Mouse (Mus musculus) gastrocnemius, adult 18-20 months (tissue): Measurements from ENCODE around the gene Cnih3. TPM values are rescaled to one million over a fixed set of nuclear protein-coding genes. Genes with fewer than 3 reads are reported as not detected.

ENCODE experiments used
- DNase-seq: peaks from one replicate; pipeline ENCODE4 v3.0.0; 2021; ENCODE audit warnings: low spot score
- total RNA-seq, 2 experiments: library from RNA; stranded (reverse); gene quantifications; 2 replicates each; pipeline ENCODE4 v1.2.3; 2021

Cnih3 gene
- total RNA-seq, 2 experiments from 2014 or later, result not detected

DNA sequence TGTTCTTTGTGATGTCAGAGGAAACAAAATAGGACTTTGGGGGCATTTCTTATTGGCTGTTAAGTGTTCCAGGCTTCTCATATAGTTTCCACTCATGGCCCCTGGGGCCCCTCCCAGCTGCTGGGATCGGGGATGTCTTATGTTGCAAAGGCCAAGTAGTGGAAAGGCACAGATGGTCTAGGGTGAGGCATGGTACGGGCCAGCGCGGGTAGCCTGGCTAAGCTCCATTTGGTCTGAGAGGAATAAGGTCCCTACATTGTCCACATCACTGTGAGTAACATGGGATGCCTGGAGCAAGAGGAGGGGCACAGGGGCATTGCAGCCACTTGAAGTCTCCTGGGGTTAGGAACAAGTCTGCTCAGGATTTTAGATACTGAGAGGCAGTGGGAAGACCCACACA is 95.1 kb downstream of the Cnih3 start:
- no peak for DNase-seq

DNA sequence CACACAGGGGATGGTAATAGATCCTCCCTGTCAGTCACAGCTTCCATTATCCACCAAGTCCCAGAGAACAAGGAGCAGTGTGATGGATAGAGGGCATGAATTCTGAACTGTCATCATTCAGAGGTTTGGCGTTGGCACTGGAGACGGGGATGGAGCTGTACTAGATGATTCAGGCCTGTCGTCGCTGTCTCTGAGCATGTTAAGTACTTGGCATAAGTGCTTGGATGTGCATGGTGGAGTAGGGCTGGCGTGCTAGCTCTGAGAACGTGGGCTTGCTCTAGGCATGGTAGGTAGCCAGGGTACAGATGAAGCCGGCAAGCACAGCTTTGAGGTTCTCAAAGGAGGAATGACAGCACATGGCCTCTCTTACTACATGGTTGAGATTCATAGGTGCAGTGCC is 95.6 kb downstream of the Cnih3 start:
- no peak for DNase-seq

DNA sequence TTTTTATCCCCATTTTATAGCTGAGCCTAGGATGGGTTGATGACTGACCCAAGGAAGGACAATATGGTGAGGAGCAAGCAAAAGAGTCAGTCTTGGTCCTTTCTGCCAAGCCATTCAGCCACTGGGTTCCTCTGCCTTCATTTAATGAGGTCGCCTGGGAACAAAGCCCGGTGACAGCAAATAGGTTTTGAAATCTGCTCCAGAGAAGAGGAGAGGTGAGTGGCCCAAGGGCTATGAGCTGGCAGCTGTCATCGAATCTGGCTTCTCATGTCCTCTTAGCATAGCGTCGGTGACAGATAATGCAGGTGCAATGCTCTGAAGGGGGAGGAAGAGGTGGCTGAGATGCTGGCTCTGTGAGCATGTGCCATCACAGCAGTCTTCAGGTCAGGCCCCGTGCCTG is 100.7 kb downstream of the Cnih3 start:
- DNase-seq, result no peak

DNA sequence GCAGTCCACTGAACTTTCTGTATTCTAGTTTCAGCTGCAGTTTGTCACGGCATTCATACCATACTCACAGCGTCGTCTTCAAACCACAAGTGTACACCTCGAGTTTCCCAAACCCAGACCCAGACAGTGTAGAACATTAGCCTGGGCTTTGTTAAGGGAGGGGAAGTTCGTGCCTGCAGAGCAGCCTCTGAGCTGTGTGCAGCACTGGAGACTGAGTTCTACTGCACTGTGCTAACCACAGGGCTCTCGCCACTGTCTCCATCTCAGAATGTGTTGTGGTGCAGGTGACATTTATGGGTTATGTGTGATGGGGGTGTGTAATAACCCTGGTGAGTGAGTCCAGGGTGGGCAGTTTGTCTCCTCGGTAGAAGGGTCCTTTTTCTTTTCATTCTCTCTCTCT is 104.5 kb downstream of the Cnih3 start:
- no peak for DNase-seq

DNA sequence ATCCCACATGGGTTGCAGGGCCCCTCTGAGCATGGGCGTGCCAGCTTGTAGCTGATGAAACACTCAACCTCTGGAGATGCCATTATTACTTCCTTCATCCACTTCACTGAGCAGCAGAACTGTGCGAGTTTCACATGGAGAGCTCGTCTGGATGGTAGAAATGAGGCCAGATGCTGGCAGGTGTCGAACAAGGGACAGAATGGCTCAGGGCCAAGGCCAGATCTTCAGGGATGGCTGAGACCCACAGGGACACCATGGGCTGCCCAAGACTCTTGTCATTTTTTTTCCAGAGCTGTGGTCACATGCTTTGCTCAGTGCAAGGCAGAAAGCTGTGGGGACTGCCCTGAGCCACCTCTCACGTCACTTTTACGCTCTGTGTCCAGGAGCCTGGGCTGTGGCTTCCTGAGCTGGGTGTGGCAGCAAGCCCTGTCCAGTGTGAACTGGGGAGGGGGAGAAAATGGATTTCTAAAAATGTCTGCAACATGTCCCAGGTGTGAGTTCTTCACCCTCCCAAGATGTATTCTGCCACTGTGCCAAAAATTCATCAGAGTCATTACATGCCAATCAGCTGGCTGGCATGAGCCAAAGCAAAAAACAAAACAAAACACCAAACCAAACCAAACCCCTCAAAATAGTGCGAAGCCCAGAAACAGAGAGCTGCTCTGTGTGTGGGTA is 107.1 kb downstream of the Cnih3 start:
- no peak for DNase-seq

DNA sequence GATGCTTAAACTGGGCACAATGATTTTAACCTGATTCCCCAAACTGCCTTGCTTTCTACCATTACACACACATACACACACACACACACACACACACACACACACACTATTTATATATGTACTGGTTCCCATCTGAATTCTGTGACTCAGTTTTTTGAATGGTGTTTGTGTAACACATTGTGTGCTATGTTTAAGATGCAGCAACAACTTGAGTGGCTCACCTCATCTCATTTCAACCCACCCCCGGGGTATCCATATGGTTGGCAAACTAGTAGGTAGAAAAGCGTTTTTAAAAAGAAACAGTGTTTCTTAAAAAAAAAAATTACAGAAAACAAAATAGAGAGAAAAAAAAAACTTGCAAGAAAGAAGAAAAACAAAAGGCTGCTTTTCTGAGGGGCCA is 107.9 kb downstream of the Cnih3 start:
- DNase-seq, result no peak

DNA sequence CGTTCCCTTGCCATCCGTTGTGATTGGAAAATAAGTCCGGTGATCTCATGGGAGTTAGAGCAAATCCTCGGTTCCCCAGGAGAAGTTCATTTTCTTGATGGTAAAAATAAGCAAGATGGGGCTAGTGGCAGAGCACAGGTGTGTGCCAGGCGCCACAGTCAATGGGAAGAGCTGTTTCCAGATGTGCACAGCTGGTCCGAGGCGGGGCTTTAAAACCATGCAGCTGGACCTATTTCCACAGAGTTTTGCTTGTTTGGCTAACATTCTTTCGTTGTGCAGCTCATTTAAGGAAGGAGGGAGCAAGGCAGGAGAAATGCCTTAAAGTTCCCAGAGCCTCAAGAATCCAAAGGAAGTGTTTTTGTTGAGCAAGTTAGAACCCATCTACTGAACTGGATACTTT is 109.1 kb downstream of the Cnih3 start:
- DNase-seq, result no peak

DNA sequence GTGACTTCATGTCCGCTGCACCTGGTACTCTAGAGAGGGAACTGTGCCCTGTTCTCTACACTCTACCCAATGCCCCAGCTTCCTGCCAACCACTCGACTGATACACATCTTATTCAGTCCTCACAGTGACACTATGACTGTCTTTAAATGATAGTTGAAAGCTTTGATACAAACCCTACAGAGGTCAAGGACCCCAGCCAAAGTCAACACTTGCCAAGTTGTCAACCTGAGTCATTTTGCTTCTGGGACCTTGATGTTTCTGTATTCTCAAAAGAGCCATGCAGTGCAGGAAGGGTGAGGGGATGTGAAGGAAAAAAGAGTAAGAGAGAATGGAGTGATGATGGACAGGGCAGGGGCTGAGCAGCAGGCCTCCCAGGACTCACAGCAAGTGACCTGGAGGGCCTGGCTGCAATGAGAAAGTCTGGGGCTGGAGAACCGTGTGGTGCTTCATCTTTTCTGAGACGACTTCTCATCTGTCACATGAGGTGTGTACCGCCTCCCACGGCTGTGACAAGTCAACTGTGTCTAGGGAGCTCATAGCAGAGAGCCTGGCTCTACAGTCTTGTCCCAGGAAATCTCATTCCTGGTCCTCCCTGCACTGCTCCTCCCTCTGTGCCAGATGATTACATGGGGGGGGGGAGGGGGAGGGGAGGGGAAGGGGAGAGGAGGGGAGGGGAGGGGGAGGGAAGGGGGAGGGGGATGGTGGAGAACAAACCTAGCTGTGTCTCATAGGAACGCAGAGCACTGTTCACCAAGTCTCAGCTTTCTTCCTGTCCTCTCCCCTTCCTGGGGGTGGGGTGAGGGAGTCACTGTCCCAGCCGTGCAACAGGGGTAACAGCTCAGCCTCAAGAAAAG is 109.8 kb downstream of the Cnih3 start:
- DNase-seq, result no peak

DNA sequence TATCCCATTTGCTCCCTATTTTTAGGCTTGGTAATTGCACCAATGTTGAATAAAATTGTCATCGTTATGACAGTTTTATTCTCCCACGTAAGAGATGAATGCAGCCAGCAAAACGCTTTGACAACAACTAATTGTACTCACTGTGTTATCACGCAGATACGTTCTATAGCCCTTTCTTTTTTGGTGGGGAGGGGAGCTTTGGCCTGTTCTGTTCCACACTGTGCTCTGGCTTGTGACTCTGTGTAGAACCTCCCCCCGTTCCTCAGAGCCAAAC is 110.4 kb downstream of the Cnih3 start:
- no peak for DNase-seq

DNA sequence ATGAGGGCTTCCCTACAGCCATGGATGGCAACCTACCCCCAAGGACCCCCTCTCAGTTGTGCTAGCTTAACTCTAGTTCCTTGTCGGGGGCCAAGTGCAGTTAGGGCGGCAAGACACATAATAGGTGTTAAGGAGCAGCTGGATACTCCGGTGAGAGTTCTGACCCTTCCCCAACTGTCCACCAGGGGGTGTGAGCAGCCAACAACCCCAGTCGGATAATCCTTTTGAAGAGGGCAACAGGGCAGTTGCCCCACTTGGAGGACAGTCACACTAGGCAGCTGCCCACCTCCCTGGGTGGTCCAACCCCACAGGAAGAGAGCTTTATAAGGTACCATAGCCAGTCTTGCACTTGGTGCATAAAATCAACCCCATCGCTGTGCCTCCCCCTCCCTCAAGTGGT is 112.6 kb downstream of the Cnih3 start:
- DNase-seq, result peak; percentile 3

DNA sequence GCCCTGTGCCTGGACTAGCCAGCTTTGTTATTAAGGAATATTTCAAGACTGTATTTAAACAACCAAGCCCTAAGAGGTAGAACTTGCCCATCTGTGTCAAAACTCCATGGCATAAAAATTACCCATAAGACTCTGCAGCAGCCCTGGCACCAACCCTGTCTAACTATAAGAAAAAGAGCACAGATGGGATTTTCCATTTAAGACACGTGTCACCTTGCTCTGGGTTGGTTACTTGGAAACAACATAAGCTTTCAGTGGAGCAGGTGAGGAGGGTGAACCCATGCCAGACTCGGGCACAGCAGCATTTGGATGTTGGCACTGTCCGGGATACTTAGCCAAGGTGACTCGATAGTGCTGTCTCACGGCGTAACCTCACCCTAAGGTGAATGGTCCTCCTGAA is 113.6 kb downstream of the Cnih3 start:
- no peak for DNase-seq

DNA sequence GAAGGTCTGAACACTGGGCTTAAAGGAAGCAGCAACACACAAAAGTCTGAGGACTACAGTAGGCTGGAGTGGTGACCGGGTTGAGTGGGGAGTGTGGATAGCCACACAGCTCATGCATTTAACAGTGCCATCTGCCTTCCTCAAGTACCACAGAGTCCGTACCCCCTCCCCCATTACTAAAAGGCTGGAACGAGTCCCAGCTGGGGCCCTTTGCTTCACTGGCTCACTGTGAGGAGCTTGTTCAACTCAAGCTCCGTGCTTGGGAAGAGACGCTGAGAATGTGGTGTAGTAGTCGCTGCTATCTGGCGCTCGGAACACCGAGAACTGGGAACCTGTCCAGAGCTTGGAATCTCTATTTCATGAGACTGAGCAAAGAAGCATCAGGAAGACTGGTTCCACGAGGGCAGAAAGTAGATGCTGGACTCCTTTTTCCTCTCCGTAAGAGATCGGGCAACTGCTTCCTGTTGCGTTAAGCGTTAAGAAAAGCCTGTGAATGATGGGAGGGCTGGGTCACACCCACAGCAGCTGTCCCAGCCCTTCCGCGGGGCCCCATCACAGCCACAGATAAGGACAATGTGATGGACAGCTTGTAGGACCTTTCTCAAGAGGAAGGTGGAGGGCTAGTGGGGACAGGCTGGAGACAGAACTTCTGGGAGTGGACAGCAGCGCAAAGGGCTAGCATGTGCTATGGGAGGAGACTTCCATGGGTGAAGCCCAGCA is 114.3 kb downstream of the Cnih3 start:
- DNase-seq, result no peak

DNA sequence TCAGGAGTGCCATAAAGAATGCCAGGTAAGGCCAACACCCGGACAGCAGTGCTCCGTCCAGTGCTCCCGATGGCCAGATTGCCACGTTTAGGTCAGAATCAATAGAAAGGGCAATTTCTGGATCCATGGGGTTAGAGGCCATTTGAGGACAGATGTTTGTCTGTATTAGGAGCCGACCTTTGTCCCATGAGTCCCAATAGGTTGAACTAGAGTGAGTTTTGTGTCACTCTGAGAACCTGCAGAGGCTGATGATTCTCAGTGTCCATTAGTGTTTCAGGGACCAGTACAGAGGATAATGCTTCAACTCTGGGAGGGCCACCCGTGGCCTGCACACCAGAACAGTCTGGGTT is 114.9 kb downstream of the Cnih3 start:
- no peak for DNase-seq

DNA sequence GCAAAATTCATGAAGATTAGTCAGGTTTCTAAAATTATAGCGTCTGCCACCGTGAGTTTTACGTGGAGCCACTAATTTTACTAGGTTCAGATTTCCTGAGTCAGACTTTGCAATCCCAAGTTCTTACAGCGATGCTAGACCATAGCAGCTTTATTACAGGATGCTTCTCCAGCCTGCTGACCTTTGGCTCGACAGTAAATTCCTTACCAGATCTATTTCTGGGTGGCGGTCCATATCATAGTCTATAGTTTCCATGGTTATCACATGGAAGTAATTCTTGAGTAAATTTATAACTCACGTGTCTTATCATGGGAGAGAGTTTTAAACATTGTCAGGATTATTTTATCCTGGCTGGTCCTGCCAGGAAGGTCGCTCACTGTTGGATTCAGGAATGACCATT is 117.0 kb downstream of the Cnih3 start:
- no peak for DNase-seq

DNA sequence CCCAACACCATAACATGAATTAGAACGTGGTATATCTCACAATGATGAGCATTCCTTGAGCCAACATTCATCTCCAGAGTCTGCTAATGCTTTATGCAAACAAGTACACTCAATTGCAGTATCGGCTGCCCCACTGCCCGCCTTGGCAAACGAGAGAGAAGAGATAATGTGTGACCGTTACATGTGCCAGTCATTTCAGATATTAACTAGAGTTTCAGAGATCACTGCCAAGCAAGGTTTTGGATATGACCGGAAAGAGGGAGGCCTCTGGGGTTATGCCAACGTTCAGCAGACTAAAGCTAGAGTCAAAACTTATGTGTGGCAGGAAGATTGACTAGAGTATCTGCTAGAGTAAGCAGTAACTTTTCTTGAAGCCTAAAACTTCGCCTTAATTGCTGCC is 123.7 kb downstream of the Cnih3 start:
- no peak for DNase-seq

DNA sequence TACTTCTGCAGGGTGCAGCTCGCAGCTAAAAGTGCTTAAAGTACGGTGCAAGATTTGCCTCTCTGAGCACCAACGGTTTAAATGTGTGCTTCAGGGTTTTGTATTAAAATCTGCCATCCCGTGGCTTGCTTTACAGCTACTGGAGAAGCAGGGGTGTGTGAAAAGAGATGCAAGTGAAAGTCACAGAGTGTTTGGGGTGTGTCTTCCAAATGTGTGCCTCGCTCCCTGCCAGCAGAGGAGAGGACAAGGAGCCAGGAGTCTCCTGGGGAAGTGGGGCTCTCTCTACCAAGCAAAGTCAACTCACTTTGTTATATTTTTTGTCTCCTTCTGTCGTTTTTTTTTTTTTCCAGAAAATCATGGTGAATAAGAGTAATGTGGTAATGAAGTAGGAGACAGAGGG is 124.1 kb downstream of the Cnih3 start:
- no peak for DNase-seq

DNA sequence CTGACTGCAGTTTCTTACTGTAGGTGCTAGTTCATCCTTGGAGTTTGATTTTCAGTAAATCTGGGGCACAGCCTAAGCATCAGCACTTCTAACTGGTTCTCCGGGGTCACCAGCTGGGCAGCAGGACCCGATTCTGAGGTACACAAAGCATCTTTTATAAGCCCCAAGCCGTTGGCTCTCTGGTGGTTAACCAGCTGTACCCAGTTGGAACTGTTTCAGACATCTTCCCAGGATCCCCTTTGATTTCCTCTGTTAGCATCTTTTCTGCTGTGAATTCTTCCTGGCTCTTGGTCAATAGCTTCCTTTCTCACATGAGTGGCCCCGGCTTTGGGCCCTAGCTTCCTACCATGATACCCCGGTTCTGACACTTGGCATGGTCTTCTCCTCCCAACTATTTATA is 132.3 kb downstream of the Cnih3 start:
- DNase-seq, result no peak

DNA sequence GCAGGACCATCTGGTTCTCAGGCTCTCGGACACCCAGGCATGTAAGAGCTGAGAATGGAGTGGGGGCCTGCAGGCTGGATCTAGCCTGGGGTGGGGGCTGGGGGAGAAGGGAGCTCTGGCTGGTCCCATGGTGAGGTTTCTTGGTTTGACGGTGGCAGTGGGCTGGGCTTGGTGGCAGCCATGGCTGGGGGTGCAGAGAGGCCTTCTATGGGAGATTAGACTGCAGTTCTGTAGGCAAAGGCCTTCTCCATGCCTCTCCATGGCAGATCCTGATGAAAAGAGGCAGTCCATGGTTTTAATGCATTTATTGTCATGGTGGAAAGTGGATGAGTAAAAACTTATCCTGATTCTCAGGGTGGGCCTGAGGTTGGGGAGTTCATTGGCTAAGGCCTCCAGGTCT is 151.0 kb downstream of the Cnih3 start:
- no peak for DNase-seq

DNA sequence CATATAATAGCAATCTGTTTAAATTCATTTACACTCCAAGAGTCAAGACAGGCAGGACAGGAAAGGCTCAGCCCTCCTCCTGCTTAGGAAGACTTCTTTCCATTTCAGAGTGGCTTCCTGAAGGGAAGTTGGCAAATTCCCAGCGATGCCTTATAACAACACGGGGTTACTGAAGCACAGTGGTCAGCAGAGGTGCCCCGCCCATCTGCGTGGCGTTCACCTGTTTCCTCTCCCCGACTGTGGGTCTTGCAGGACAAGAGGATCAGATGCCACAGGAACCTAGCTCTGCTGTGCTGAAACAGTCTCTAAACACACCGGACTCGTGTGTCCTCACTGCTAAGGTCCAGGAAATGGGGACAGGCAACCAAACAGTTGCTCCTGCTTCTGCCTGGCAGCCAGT is 152.9 kb downstream of the Cnih3 start:
- DNase-seq, result no peak
